Mouse (Mus musculus) midbrain, embryonic 11.5 days (tissue): ENCODE results near the gene Fundc2. TPM values are rescaled to one million over a fixed set of nuclear protein-coding genes. Genes with fewer than 3 reads are reported as not detected.
A peak's percentile ranks its signal among the peaks of the same experiment; 100 is the strongest.

Experiments used
- ATAC-seq: fragments of 200-750 bp; cut with Nextera tagmentation; 2 replicates; pipeline ENCODE4 v1.8.0; 2017; ENCODE audit warnings: moderate TSS enrichment, moderate library complexity; ENCODE audit not compliant: low FRiP score
- DNase-seq: peaks from one replicate; pipeline ENCODE4 v3.0.0; 2015; ENCODE audit warnings: low spot score; ENCODE audit errors: missing footprints
- H3K27ac ChIP-seq: fragments of 300-500 bp; sonication (generic); 2 replicates; pipeline ENCODE4 v1.5.1; 2014; ENCODE audit warnings: low read depth, low read length
- H3K27me3 ChIP-seq: fragments of 300-500 bp; sonication (generic); 2 replicates; pipeline ENCODE4 v1.6.1; 2014; ENCODE audit warnings: mild to moderate bottlenecking, low read length, moderate library complexity, mixed read lengths; ENCODE audit not compliant: control insufficient read depth, insufficient read depth
- H3K36me3 ChIP-seq: fragments of 300-500 bp; sonication (generic); 2 replicates; pipeline ENCODE4 v1.6.1; 2014; ENCODE audit warnings: mild to moderate bottlenecking, low read length, moderate library complexity, mixed read lengths; ENCODE audit not compliant: control insufficient read depth, insufficient read depth
- H3K4me1 ChIP-seq: fragments of 300-500 bp; sonication (generic); 2 replicates; pipeline ENCODE4 v1.6.1; 2014; ENCODE audit warnings: low read length; ENCODE audit not compliant: control insufficient read depth, insufficient read depth
- H3K4me2 ChIP-seq: fragments of 300-500 bp; sonication (generic); 2 replicates; pipeline ENCODE4 v1.6.1; 2014; ENCODE audit warnings: mild to moderate bottlenecking, moderate library complexity
- H3K4me3 ChIP-seq: fragments of 300-500 bp; sonication (generic); 2 replicates; pipeline ENCODE4 v1.5.1; 2014; ENCODE audit warnings: low read depth, low read length
- H3K9ac ChIP-seq: fragments of 300-500 bp; sonication (generic); 2 replicates; pipeline ENCODE4 v1.6.1; 2014; ENCODE audit warnings: low read length
- H3K9me3 ChIP-seq: fragments of 300-500 bp; sonication (generic); 2 replicates; pipeline ENCODE4 v1.6.1; 2016; ENCODE audit warnings: low read length; ENCODE audit not compliant: control insufficient read depth
- WGBS: fragments of 180-500 bp; shearing (Covaris S2); extraction: QIAGEN DNeasy Blood & Tissue Kit; methylation state at CpG from one replicate; pipeline ENCODE4 v1.1.7; 2014; 5-methylcytosine and 5-hydroxymethylcytosine counted together
- polyA plus RNA-seq: library from polyadenylated mRNA; unstranded; fragments of >200 nt; fragmentation: Nextera tagmentation; extraction: Ambion mirVana; gene quantifications from 2 replicates; pipeline ENCODE4 v1.2.1, GENCODE M21; 2014

Fundc2 gene
- polyA plus RNA-seq, 1 experiment from 2014 or later = 40.5 TPM

DNA sequence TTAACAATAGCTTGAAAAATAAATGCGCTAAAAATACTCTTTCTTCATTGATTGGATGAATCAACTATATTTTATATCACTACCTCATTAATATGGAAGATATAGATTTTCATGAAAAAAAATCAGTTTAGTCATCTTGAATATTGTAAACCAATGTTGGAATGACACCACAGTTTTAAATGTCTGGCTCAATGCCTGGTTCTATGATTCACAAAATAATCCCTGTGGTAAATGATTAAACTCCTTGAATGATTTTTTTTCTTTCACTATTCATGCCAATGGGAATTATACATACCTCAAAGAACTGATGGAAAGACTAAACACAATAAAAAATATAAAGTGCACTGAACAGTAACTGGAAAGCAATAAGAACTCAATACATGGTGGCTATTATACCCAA is 27.5 kb downstream of the Fundc2 start:
- Histone ChIP-seq H3K27me3 (no peaks in the 10 kb centered on the region), H3K9ac (no peak overlapping the region), H3K9me3 (no peaks in the 10 kb centered on the region), H3K4me3 (no peak overlapping the region), H3K27ac (no peak overlapping the region), H3K4me2 (no peak overlapping the region), H3K36me3 (no peaks in the 10 kb centered on the region), H3K4me1 (no peaks in the 10 kb centered on the region)
- ATAC-seq (no peak), DNase-seq (no peak)
- 92% methylated on average over 1 of the region's 1 CpGs for WGBS

DNA sequence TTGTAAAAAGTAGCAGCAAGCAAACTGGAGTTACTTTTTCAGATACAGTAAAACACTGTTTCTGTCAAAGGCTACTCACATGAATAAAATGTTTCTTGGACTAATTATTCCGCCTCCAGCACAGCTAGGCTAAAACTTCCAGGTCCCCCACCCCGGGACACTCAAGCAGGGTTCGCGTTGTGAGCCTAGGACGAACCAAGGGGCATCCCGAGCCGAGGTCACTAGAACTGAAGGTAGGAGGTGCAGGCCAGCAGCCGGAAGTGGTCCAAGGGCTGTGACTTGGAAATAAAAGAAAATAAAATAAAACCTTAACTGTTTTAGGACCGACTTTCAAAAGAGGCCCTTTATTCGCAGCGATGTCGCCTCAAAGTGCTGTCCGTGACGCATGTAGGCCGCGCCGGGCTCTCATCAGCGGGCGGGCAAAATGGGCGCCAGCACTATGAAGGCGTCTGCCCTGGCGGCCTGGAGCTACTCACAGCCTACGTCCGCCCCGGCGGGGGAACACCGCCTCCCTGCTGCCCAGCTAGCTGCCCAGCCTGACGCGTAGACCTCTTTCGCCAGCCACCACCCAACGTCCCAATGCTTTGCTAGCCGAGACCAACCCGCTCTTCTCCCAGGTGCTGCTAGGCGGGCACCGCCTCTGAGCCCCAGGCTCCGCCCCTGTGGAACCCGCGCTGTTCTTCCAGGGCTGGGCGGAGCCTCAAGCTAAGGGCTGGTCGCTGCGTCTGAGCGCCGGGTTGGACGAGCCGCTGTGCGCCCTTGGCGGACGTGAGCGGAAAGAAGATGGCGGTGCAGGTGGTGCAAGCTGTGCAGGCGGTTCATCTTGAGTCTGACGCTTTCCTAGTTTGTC is 34.0 kb downstream of the Fundc2 start, which contains the start of the genes Cmc4, Mtcp1 and Brcc3:
Gene Cmc4 (minus strand): TSS at position 649 of the 850 bp plus-strand sequence.
Gene Mtcp1 (minus strand): TSS at position 653 of the 850 bp plus-strand sequence.
Gene Brcc3 (plus strand): TSS at position 693 of the 850 bp plus-strand sequence.
- WGBS = 13% methylated on average over 52 of the region's 52 CpGs
- Histone ChIP-seq H3K9ac (peak within 1 kb of the TSS; percentile 70), H3K9me3 (no peaks in the 10 kb centered on the region), H3K4me1 (no peaks in the 10 kb centered on the region), H3K27me3 (no peaks in the 10 kb centered on the region), H3K36me3 (no peaks in the 10 kb centered on the region), H3K4me2 (peak within 1 kb of the TSS; percentile 42), H3K27ac (peak within 1 kb of the TSS; percentile 82), H3K4me3 (peak within 1 kb of the TSS; percentile 46)
- ATAC-seq (peak; percentile 100), DNase-seq (peak; percentile 98)

Other genes with a start within 250 kb of the Fundc2 start
- not detected in 2 replicates for gene Smim9, start 218.6 kb upstream of the Fundc2 start, polyA plus RNA-seq
- gene F8, start 216 bp downstream of the Fundc2 start, polyA plus RNA-seq = 0.73 and 1.4 TPM in 2 replicates
- 25.6 and 26.1 TPM in 2 replicates for gene Cmc4, start 34.2 kb downstream of the Fundc2 start, polyA plus RNA-seq
- 8.1 and 10.5 TPM in 2 replicates for gene Mtcp1, start 34.2 kb downstream of the Fundc2 start, polyA plus RNA-seq
- gene Brcc3, start 34.2 kb downstream of the Fundc2 start, polyA plus RNA-seq = 60.3 and 61.3 TPM in 2 replicates
- gene Vbp1, start 131.9 kb downstream of the Fundc2 start, polyA plus RNA-seq = 292 and 312 TPM in 2 replicates
- 17.0 and 17.4 TPM in 2 replicates for gene Rab39b, start 195.8 kb downstream of the Fundc2 start, polyA plus RNA-seq